Mouse (Mus musculus): ENCODE data around the gene Plekhm3.

DNA sequence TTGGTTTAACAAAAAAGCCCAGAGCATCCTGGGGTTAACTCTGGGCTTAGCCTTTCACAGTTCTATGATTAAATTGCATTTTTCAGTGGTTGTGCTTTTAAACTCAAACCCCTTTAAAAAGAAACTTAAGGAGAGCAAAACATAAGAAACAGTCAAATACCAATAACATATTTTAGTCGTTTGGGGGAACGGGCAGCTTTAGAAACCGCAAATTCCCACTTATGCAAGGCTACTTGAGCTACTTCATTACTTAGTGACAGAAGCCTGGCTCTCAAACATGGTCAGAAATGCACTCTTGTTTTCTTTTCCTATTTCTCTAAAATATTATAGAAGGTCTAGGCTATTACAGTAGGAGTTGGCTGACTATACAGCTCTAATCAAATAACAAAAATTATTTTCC, 120.5 kb downstream of the Plekhm3 start:
- TF ChIP-seq GATA1 (IDR thresholded peaks at IDR 0.05; ENCODE audit: low read length) = no peak
- TF ChIP-seq TAL1 (IDR thresholded peaks at IDR 0.05; ENCODE audit: low read length) = no peak

Data from erythroblast, embryonic 14.5 days (primary cell).